In genomic region chr7:61683080-61683479, GRCm38 (mm10) we compare ENCODE assay signal across 20 mouse cellular contexts.
A peak's percentile ranks its signal among the peaks of the same experiment; 100 is the strongest.
DNase-seq lines count a peak whose midpoint lies in the region; ATAC-seq lines count a peak whose summit lies in the region.
"Had no signal": no experiment of that assay in that cellular context is flagged by ENCODE, and none has a peak within 500 bp of the region (broad histone marks: within the 10 kb centered on the region; RNA-seq: fewer than 3 reads in every experiment).

No protein-coding gene starts in this region.

- WGBS in forebrain, embryonic 14.5 days = 77% methylated on average over 1 of the region's 1 CpGs
- WGBS in forebrain, embryonic 12.5 days = 87% methylated on average over 1 of the region's 1 CpGs

- H3K27ac ChIP-seq in forebrain, embryonic 14.5 days (ENCODE audit: low read depth, low read length) = no peak overlapping the region
- H3K27ac ChIP-seq in forebrain, embryonic 12.5 days = no peak overlapping the region
- H3K27ac ChIP-seq: hindbrain, embryonic 15.5 days; limb, embryonic 15.5 days; lung, embryonic 15.5 days; neural tube, embryonic 15.5 days had no signal

- ATAC-seq in forebrain, embryonic 14.5 days = no peak
- ATAC-seq in forebrain, embryonic 12.5 days (ENCODE audit: low FRiP score) = no peak
- ATAC-seq: activated CD4-positive, CD25-positive, alpha-beta regulatory T cell, adult 4 months had no signal

- H3K9me3 ChIP-seq in forebrain, embryonic 14.5 days (replicated peaks; ENCODE audit: control insufficient read depth, low read length) = no peaks in the 10 kb centered on the region
- H3K9me3 ChIP-seq in forebrain, embryonic 12.5 days = no peaks in the 10 kb centered on the region
- H3K9me3 ChIP-seq: limb, embryonic 15.5 days; lung, embryonic 15.5 days; megakaryocyte, embryonic 14.5 days had no signal

- no peak overlapping the region for H3K4me2 ChIP-seq in forebrain, embryonic 14.5 days (ENCODE audit: low read length)
- no peak overlapping the region for H3K4me2 ChIP-seq in forebrain, embryonic 12.5 days
- H3K4me2 ChIP-seq: hindbrain, embryonic 15.5 days; limb, embryonic 15.5 days; lung, embryonic 15.5 days; neural tube, embryonic 15.5 days had no signal

- no peak overlapping the region for H3K9ac ChIP-seq in forebrain, embryonic 14.5 days (ENCODE audit: low read length)
- H3K9ac ChIP-seq in forebrain, embryonic 12.5 days = no peak overlapping the region
- H3K9ac ChIP-seq: hindbrain, embryonic 15.5 days; limb, embryonic 15.5 days; lung, embryonic 15.5 days; neural tube, embryonic 15.5 days had no signal

- no peaks in the 10 kb centered on the region for H3K36me3 ChIP-seq in forebrain, embryonic 14.5 days (ENCODE audit: control insufficient read depth, insufficient read depth, low read length)
- no peaks in the 10 kb centered on the region for H3K36me3 ChIP-seq in forebrain, embryonic 12.5 days (replicated peaks)
- H3K36me3 ChIP-seq: hindbrain, embryonic 15.5 days; limb, embryonic 15.5 days; lung, embryonic 15.5 days; neural tube, embryonic 15.5 days had no signal

- peak; percentile 17 for DNase-seq in forebrain, embryonic 14.5 days (ENCODE audit: low spot score)
- DNase-seq in lung, postnatal 36 days = peak; percentile 1
- no peak for DNase-seq in lung, adult 18-20 months
- DNase-seq in frontal cortex, postnatal 10 days (ENCODE audit: low spot score in 2 of 2) = peak; percentile 4 to 6
- DNase-seq in left cerebral cortex, adult 8-10 months (ENCODE audit: low spot score in 2 of 2) = peak; percentile 4 to 14
- DNase-seq in cerebellum, adult 9-10 months = no peak
- no peak for DNase-seq in embryo, embryonic 9.5 days (ENCODE audit: extremely low spot score)
- DNase-seq: adrenal gland, postnatal 36 days; gastrocnemius, postnatal 10 days; heart, postnatal 10 days; kidney, adult 18-20 months; kidney, postnatal 4 days; retina, postnatal 1 day had no signal

- no peaks in the 10 kb centered on the region for H3K27me3 ChIP-seq in forebrain, embryonic 14.5 days (replicated peaks; ENCODE audit: control insufficient read depth, insufficient read depth, low read length)
- no peaks in the 10 kb centered on the region for H3K27me3 ChIP-seq in forebrain, embryonic 12.5 days
- H3K27me3 ChIP-seq: hindbrain, embryonic 15.5 days; limb, embryonic 15.5 days; lung, embryonic 15.5 days; megakaryocyte, embryonic 14.5 days; neural tube, embryonic 15.5 days had no signal

- no peak overlapping the region for H3K4me3 ChIP-seq in forebrain, embryonic 14.5 days (ENCODE audit: low read depth, low read length)
- H3K4me3 ChIP-seq in forebrain, embryonic 12.5 days (replicated peaks) = no peak overlapping the region
- H3K4me3 ChIP-seq: hindbrain, embryonic 15.5 days; limb, embryonic 15.5 days; lung, embryonic 15.5 days; megakaryocyte, embryonic 14.5 days; neural tube, embryonic 15.5 days had no signal

- no peaks in the 10 kb centered on the region for H3K4me1 ChIP-seq in forebrain, embryonic 14.5 days (ENCODE audit: control insufficient read depth, insufficient read depth, low read length)
- no peaks in the 10 kb centered on the region for H3K4me1 ChIP-seq in forebrain, embryonic 12.5 days
- H3K4me1 ChIP-seq: hindbrain, embryonic 15.5 days; limb, embryonic 15.5 days; lung, embryonic 15.5 days; megakaryocyte, embryonic 14.5 days; neural tube, embryonic 15.5 days had no signal

Comparison
In these comparisons a context has a peak if more than half of its experiments do, and no peak if none do; other contexts are left out.
1. DNase-seq: peak in forebrain, embryonic 14.5 days (single experiment), lung, postnatal 36 days (single experiment), frontal cortex, postnatal 10 days (2 of 2) and left cerebral cortex, adult 8-10 months (2 of 2); none in lung, adult 18-20 months (0 of 2), cerebellum, adult 9-10 months (single experiment) and embryo, embryonic 9.5 days (single experiment).